Mouse (Mus musculus): ENCODE measurements around the gene Ddah1. TPM values are rescaled to one million over a fixed set of nuclear protein-coding genes. Genes with fewer than 3 reads are reported as not detected.

Gene Ddah1
- polyA plus RNA-seq, 1 experiment = 20.7 TPM

GRCm38 (mm10) chr3:145761501-145762170, 3.2 kb downstream of the Ddah1 start:
- 0 out of 2 replicates have a peak, but pooled peaks cover 3% of the 10 kb centered on the region for H3K4me1 ChIP-seq (ENCODE audit: control insufficient read depth, insufficient read depth, low read length)
- 67% methylated on average over 3 of the region's 3 CpGs for WGBS
- no peak for TF ChIP-seq POLR2A (IDR thresholded peaks at IDR 0.05; ENCODE audit: borderline replicate concordance, extremely low read depth, low read depth, low read length)
- no peak for TF ChIP-seq CTCF (IDR thresholded peaks at IDR 0.05; ENCODE audit: insufficient read depth, low read length)
- no peak for DNase-seq
- H3K4me3 ChIP-seq (replicated peaks; ENCODE audit: extremely low read depth, low read depth, low read length) = no peak overlapping the region

- no peaks in the 10 kb centered on the region for H3K4me1 ChIP-seq (ENCODE audit: control insufficient read depth, insufficient read depth, low read length)
- WGBS = 75% methylated on average over 4 of the region's 4 CpGs
- no peak overlapping the region for H3K4me3 ChIP-seq (replicated peaks; ENCODE audit: extremely low read depth, low read depth, low read length)
- no peak for TF ChIP-seq POLR2A (IDR thresholded peaks at IDR 0.05; ENCODE audit: borderline replicate concordance, extremely low read depth, low read depth, low read length)
- TF ChIP-seq CTCF (IDR thresholded peaks at IDR 0.05; ENCODE audit: insufficient read depth, low read length) = no peak
- DNase-seq = no peak
Observed at GRCm38 (mm10) chr3:145762957-145763641, 4.6 kb downstream of the Ddah1 start.

DNA sequence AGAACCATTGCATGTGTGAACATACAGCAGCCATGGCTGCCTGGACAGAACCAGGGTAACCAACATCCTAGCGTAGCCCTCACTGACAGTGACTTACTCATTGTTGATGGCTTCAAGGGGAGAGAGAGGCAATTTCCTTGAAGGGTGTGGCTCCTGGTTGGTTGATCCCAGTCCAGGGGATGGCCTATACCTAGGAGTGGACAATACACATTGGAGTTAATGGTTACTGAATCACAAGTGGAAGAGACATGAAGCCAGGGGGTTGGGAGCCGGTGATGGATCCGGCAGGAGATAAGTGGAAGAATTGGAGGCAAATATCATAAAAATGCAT, 5.1 kb downstream of the Ddah1 start:
- no peak for DNase-seq
- H3K4me1 ChIP-seq (ENCODE audit: control insufficient read depth, insufficient read depth, low read length) = no peaks in the 10 kb centered on the region
- TF ChIP-seq POLR2A (IDR thresholded peaks at IDR 0.05; ENCODE audit: borderline replicate concordance, extremely low read depth, low read depth, low read length) = no peak
- TF ChIP-seq CTCF (IDR thresholded peaks at IDR 0.05; ENCODE audit: insufficient read depth, low read length) = no peak
- no peak overlapping the region for H3K4me3 ChIP-seq (replicated peaks; ENCODE audit: extremely low read depth, low read depth, low read length)
- WGBS = 85% methylated on average over 3 of the region's 3 CpGs

- H3K4me1 ChIP-seq (ENCODE audit: control insufficient read depth, insufficient read depth, low read length) = no peaks in the 10 kb centered on the region
- DNase-seq = no peak
- no peak overlapping the region for H3K4me3 ChIP-seq (replicated peaks; ENCODE audit: extremely low read depth, low read depth, low read length)
- 88% methylated on average over 2 of the region's 2 CpGs for WGBS
- no peak for TF ChIP-seq POLR2A (IDR thresholded peaks at IDR 0.05; ENCODE audit: borderline replicate concordance, extremely low read depth, low read depth, low read length)
- TF ChIP-seq CTCF (IDR thresholded peaks at IDR 0.05; ENCODE audit: insufficient read depth, low read length) = no peak
Observed at GRCm38 (mm10) chr3:145764416-145764815, 5.9 kb downstream of the Ddah1 start.

- Histone ChIP-seq H3K4me1 (ENCODE audit: control insufficient read depth, insufficient read depth, low read length) (no peaks in the 10 kb centered on the region), H3K4me3 (replicated peaks; ENCODE audit: extremely low read depth, low read depth, low read length) (no peak overlapping the region)
- TF ChIP-seq POLR2A (IDR thresholded peaks at IDR 0.05; ENCODE audit: borderline replicate concordance, extremely low read depth, low read depth, low read length) (no peak), CTCF (IDR thresholded peaks at IDR 0.05; ENCODE audit: insufficient read depth, low read length) (no peak)
- DNase-seq = no peak
- WGBS = 93% methylated on average over 4 of the region's 4 CpGs
Observed at GRCm38 (mm10) chr3:145768439-145768838, 10.0 kb downstream of the Ddah1 start.

GRCm38 (mm10) chr3:145773384-145773783, 14.9 kb downstream of the Ddah1 start:
- WGBS = 83% methylated on average over 9 of the region's 9 CpGs
- no peak for DNase-seq
- H3K4me3 ChIP-seq (replicated peaks; ENCODE audit: extremely low read depth, low read depth, low read length) = no peak overlapping the region
- H3K4me1 ChIP-seq (ENCODE audit: control insufficient read depth, insufficient read depth, low read length) = no peaks in the 10 kb centered on the region
- TF ChIP-seq POLR2A (IDR thresholded peaks at IDR 0.05; ENCODE audit: borderline replicate concordance, extremely low read depth, low read depth, low read length) (no peak), CTCF (IDR thresholded peaks at IDR 0.05; ENCODE audit: insufficient read depth, low read length) (no peak)

- no peak for TF ChIP-seq CTCF (IDR thresholded peaks at IDR 0.05; ENCODE audit: insufficient read depth, low read length)
- no peak for TF ChIP-seq POLR2A (IDR thresholded peaks at IDR 0.05; ENCODE audit: borderline replicate concordance, extremely low read depth, low read depth, low read length)
- no peak overlapping the region for H3K4me3 ChIP-seq (replicated peaks; ENCODE audit: extremely low read depth, low read depth, low read length)
- WGBS = 67% methylated on average over 7 of the region's 7 CpGs
- H3K4me1 ChIP-seq (ENCODE audit: control insufficient read depth, insufficient read depth, low read length) = no peaks in the 10 kb centered on the region
- DNase-seq = no peak
Observed at GRCm38 (mm10) chr3:145774336-145774735, 15.9 kb downstream of the Ddah1 start.

GRCm38 (mm10) chr3:145775236-145775635, 16.8 kb downstream of the Ddah1 start:
- Histone ChIP-seq H3K4me3 (replicated peaks; ENCODE audit: extremely low read depth, low read depth, low read length) (no peak overlapping the region), H3K4me1 (ENCODE audit: control insufficient read depth, insufficient read depth, low read length) (no peaks in the 10 kb centered on the region)
- TF ChIP-seq POLR2A (IDR thresholded peaks at IDR 0.05; ENCODE audit: borderline replicate concordance, extremely low read depth, low read depth, low read length) (no peak), CTCF (IDR thresholded peaks at IDR 0.05; ENCODE audit: insufficient read depth, low read length) (no peak)
- no peak for DNase-seq
- WGBS = 76% methylated on average over 5 of the region's 5 CpGs

- 82% methylated on average over 5 of the region's 5 CpGs for WGBS
- TF ChIP-seq POLR2A (IDR thresholded peaks at IDR 0.05; ENCODE audit: borderline replicate concordance, extremely low read depth, low read depth, low read length) (no peak), CTCF (IDR thresholded peaks at IDR 0.05; ENCODE audit: insufficient read depth, low read length) (no peak)
- no peak for DNase-seq
- Histone ChIP-seq H3K4me1 (ENCODE audit: control insufficient read depth, insufficient read depth, low read length) (no peaks in the 10 kb centered on the region), H3K4me3 (replicated peaks; ENCODE audit: extremely low read depth, low read depth, low read length) (no peak overlapping the region)
Observed at GRCm38 (mm10) chr3:145775862-145776261, 17.4 kb downstream of the Ddah1 start.

- WGBS = 94% methylated on average over 15 of the region's 15 CpGs
- TF ChIP-seq CTCF (IDR thresholded peaks at IDR 0.05; ENCODE audit: insufficient read depth, low read length) (no peak), POLR2A (IDR thresholded peaks at IDR 0.05; ENCODE audit: borderline replicate concordance, extremely low read depth, low read depth, low read length) (no peak)
- H3K4me3 ChIP-seq (replicated peaks; ENCODE audit: extremely low read depth, low read depth, low read length) = no peak overlapping the region
- no peaks in the 10 kb centered on the region for H3K4me1 ChIP-seq (ENCODE audit: control insufficient read depth, insufficient read depth, low read length)
- no peak for DNase-seq
Observed at GRCm38 (mm10) chr3:145777006-145777405, 18.5 kb downstream of the Ddah1 start.
